Mouse (Mus musculus): ENCODE results near the gene Uba3.

The Uba3 gene

GRCm38 (mm10) chr6:97210191-97210961 lies 4.9 kb upstream of the Uba3 start, which contains the start of gene Arl6ip5:
Arl6ip5 (plus strand) TSS chr6:97210689.
- DNase-seq (ENCODE audit: low spot score): peak; percentile 43

GRCm38 (mm10) chr6:97209751-97210150 lies 4.3 kb upstream of the Uba3 start:
- no peak for DNase-seq (ENCODE audit: low spot score)

- DNase-seq (ENCODE audit: low spot score): no peak
Measured at GRCm38 (mm10) chr6:97209201-97209600, 3.8 kb upstream of the Uba3 start.

- no peak for DNase-seq (ENCODE audit: low spot score)
Measured at GRCm38 (mm10) chr6:97208406-97208805, 3.0 kb upstream of the Uba3 start.

GRCm38 (mm10) chr6:97207085-97207484 lies 1.6 kb upstream of the Uba3 start:
- DNase-seq (ENCODE audit: low spot score): no peak

- DNase-seq (ENCODE audit: low spot score): no peak
Measured at GRCm38 (mm10) chr6:97204952-97205351, 495 bp downstream of the Uba3 start.

- DNase-seq (ENCODE audit: low spot score): no peak
Measured at GRCm38 (mm10) chr6:97204252-97204869, 1.1 kb downstream of the Uba3 start.

- no peak for DNase-seq (ENCODE audit: low spot score)
Measured at GRCm38 (mm10) chr6:97202477-97202876, 3.0 kb downstream of the Uba3 start.

GRCm38 (mm10) chr6:97200437-97200836 lies 5.0 kb downstream of the Uba3 start:
- no peak for DNase-seq (ENCODE audit: low spot score)

GRCm38 (mm10) chr6:97179367-97179828 lies 26.0 kb downstream of the Uba3 start:
- no peak for DNase-seq (ENCODE audit: low spot score)

- DNase-seq (ENCODE audit: low spot score): peak; percentile 83
Measured at GRCm38 (mm10) chr6:97178491-97179366, 26.7 kb downstream of the Uba3 start, which contains the start of gene Tmf1. Tmf1 (minus strand) TSS chr6:97179122.

- DNase-seq (ENCODE audit: low spot score): no peak
Measured at GRCm38 (mm10) chr6:97175716-97176115, 29.7 kb downstream of the Uba3 start.

GRCm38 (mm10) chr6:97150156-97150555 lies 55.3 kb downstream of the Uba3 start:
- no peak for DNase-seq (ENCODE audit: low spot score)

GRCm38 (mm10) chr6:97149721-97150120 lies 55.7 kb downstream of the Uba3 start:
- no peak for DNase-seq (ENCODE audit: low spot score)

- DNase-seq (ENCODE audit: low spot score): peak; percentile 18
Measured at GRCm38 (mm10) chr6:97148383-97149251, 56.8 kb downstream of the Uba3 start, which contains the start of gene Eogt. Eogt (minus strand) TSS chr6:97149182.

- DNase-seq (ENCODE audit: low spot score): no peak
Measured at GRCm38 (mm10) chr6:97147755-97148382, 57.6 kb downstream of the Uba3 start.

- no peak for DNase-seq (ENCODE audit: low spot score)
Measured at GRCm38 (mm10) chr6:97145156-97145555, 60.3 kb downstream of the Uba3 start.

- no peak for DNase-seq (ENCODE audit: low spot score)
Measured at GRCm38 (mm10) chr6:97144359-97144758, 61.1 kb downstream of the Uba3 start.

- no peak for DNase-seq (ENCODE audit: low spot score)
Measured at GRCm38 (mm10) chr6:97142611-97143010, 62.8 kb downstream of the Uba3 start.

- DNase-seq (ENCODE audit: low spot score): no peak
Measured at GRCm38 (mm10) chr6:97141811-97142210, 63.6 kb downstream of the Uba3 start.
